Mouse (Mus musculus) limb, embryonic 12.5 days (tissue): ENCODE measurements around the gene Meioc. TPM values are rescaled to one million over a fixed set of nuclear protein-coding genes. Genes with fewer than 3 reads are reported as not detected.

Experiments used
- ATAC-seq: fragments of 200-750 bp; cut with Nextera tagmentation; 2 replicates; pipeline ENCODE4 v1.8.0; 2017; ENCODE audit warnings: low read depth, moderate TSS enrichment; ENCODE audit not compliant: insufficient number of reproducible peaks, insufficient read depth, low FRiP score, low TSS enrichment
- H3K27ac ChIP-seq: fragments of 300-500 bp; sonication (generic); 2 replicates; pipeline ENCODE4 v1.5.1; 2016; ENCODE audit warnings: mild to moderate bottlenecking, moderate library complexity
- H3K27me3 ChIP-seq: fragments of 300-500 bp; sonication (generic); 2 replicates; pipeline ENCODE4 v1.6.1; 2016; ENCODE audit warnings: mild to moderate bottlenecking, moderate library complexity
- H3K36me3 ChIP-seq: fragments of 300-500 bp; sonication (generic); 2 replicates; pipeline ENCODE4 v1.6.1; 2016; ENCODE audit warnings: mild to moderate bottlenecking, moderate library complexity
- H3K4me1 ChIP-seq: fragments of 300-500 bp; sonication (generic); replicated peaks from 2 replicates; pipeline ENCODE4 v1.6.1; 2016
- H3K4me2 ChIP-seq: fragments of 300-500 bp; sonication (generic); 2 replicates; pipeline ENCODE4 v1.6.1; 2016; ENCODE audit warnings: mild to moderate bottlenecking, moderate library complexity
- H3K4me3 ChIP-seq: fragments of 300-500 bp; sonication (generic); replicated peaks from 2 replicates; pipeline ENCODE4 v1.5.1; 2016; ENCODE audit warnings: mild to moderate bottlenecking
- H3K9ac ChIP-seq: fragments of 300-500 bp; sonication (generic); replicated peaks from 2 replicates; pipeline ENCODE4 v1.6.1; 2016; ENCODE audit warnings: mild to moderate bottlenecking, moderate library complexity
- H3K9me3 ChIP-seq: fragments of 300-500 bp; sonication (generic); 2 replicates; pipeline ENCODE4 v1.6.1; 2016; ENCODE audit warnings: mild to moderate bottlenecking, moderate library complexity
- WGBS: fragments of 180-500 bp; shearing (Covaris S2); methylation state at CpG from one replicate; pipeline ENCODE4 v1.1.7; 2016; 5-methylcytosine and 5-hydroxymethylcytosine counted together
- polyA plus RNA-seq: library from polyadenylated mRNA; unstranded; fragments of >200 nt; fragmentation: Nextera tagmentation; extraction: Ambion mirVana; gene quantifications from 2 replicates; pipeline ENCODE4 v1.2.1, GENCODE M21; 2016

Meioc gene
- polyA plus RNA-seq = 0.98 and 1.3 TPM in 2 replicates

GRCm38 (mm10) chr11:102663416-102663815, at the start of gene Meioc:
Gene Meioc (plus strand): TSS chr11:102663716.
- Histone ChIP-seq H3K4me3 (no peak within 1 kb of the TSS), H3K27ac (no peak within 1 kb of the TSS), H3K4me2 (no peak within 1 kb of the TSS), H3K4me1 (no peaks in the 10 kb centered on the region), H3K36me3 (no peaks in the 10 kb centered on the region), H3K27me3 (peaks cover 34% of the 10 kb centered on the region), H3K9ac (no peak within 1 kb of the TSS), H3K9me3 (peaks cover 14% of the 10 kb centered on the region)
- ATAC-seq = no peak
- WGBS = 72% methylated on average over 3 of the region's 3 CpGs

GRCm38 (mm10) chr11:102619449-102619848, 44.1 kb upstream of the Meioc start:
- Histone ChIP-seq H3K36me3 (peaks cover 5% of the 10 kb centered on the region; the same call in 1 of the 2 replicates), H3K9ac (no peak overlapping the region), H3K27ac (no peak overlapping the region), H3K4me1 (peaks cover 16% of the 10 kb centered on the region), H3K4me2 (no peak overlapping the region), H3K27me3 (no peaks in the 10 kb centered on the region), H3K9me3 (peaks cover 4% of the 10 kb centered on the region), H3K4me3 (no peak overlapping the region)
- 65% methylated on average over 2 of the region's 2 CpGs for WGBS
- no peak for ATAC-seq

- no peaks in the 10 kb centered on the region for H3K27me3 ChIP-seq
- H3K4me3 ChIP-seq = peak overlapping the region; percentile 19
- peak overlapping the region; percentile 50 for H3K4me2 ChIP-seq
- H3K27ac ChIP-seq = peak overlapping the region; percentile 96
- ATAC-seq = peak; percentile 95
- H3K9ac ChIP-seq = peak overlapping the region; percentile 3; the same call in 1 of the 2 replicates
- H3K9me3 ChIP-seq = peaks cover 4% of the 10 kb centered on the region
- WGBS = under 1% methylated on average over 17 of the region's 17 CpGs
- H3K4me1 ChIP-seq = peaks cover 51% of the 10 kb centered on the region
- H3K36me3 ChIP-seq = peaks cover 4% of the 10 kb centered on the region; the same call in 1 of the 2 replicates
Observed at GRCm38 (mm10) chr11:102623876-102624789, 39.4 kb upstream of the Meioc start.

- 0 out of 2 replicates have a peak overlapping the region, but pooled peaks have one; percentile 27 for H3K9ac ChIP-seq
- peak; percentile 8; the same call in 1 of the 2 replicates for ATAC-seq
- H3K4me2 ChIP-seq = peak overlapping the region; percentile 50
- 24% methylated on average over 14 of the region's 14 CpGs for WGBS
- no peaks in the 10 kb centered on the region for H3K36me3 ChIP-seq
- peaks cover 59% of the 10 kb centered on the region for H3K4me1 ChIP-seq
- H3K27ac ChIP-seq = peak overlapping the region; percentile 96
- H3K4me3 ChIP-seq = no peak overlapping the region
- H3K27me3 ChIP-seq = no peaks in the 10 kb centered on the region
- no peaks in the 10 kb centered on the region for H3K9me3 ChIP-seq
Observed at GRCm38 (mm10) chr11:102624888-102625407, 38.6 kb upstream of the Meioc start.

GRCm38 (mm10) chr11:102627171-102627931, 36.2 kb upstream of the Meioc start:
- H3K4me2 ChIP-seq = no peak overlapping the region
- H3K4me1 ChIP-seq = peaks cover 80% of the 10 kb centered on the region
- no peak overlapping the region for H3K9ac ChIP-seq
- no peak overlapping the region for H3K4me3 ChIP-seq
- 82% methylated on average over 9 of the region's 9 CpGs for WGBS
- ATAC-seq = no peak
- no peaks in the 10 kb centered on the region for H3K36me3 ChIP-seq
- H3K27me3 ChIP-seq = no peaks in the 10 kb centered on the region
- no peaks in the 10 kb centered on the region for H3K9me3 ChIP-seq
- H3K27ac ChIP-seq = peak overlapping the region; percentile 41; the same call in 1 of the 2 replicates

GRCm38 (mm10) chr11:102628529-102628928, 35.0 kb upstream of the Meioc start:
- ATAC-seq = no peak
- 71% methylated on average over 9 of the region's 9 CpGs for WGBS
- 0 out of 2 replicates have a peak overlapping the region, but pooled peaks have one; percentile 53 for H3K27ac ChIP-seq

GRCm38 (mm10) chr11:102629375-102629774, 34.1 kb upstream of the Meioc start:
- no peak for ATAC-seq
- no peak overlapping the region for H3K4me3 ChIP-seq
- no peak overlapping the region for H3K27ac ChIP-seq
- no peak overlapping the region for H3K9ac ChIP-seq
- WGBS = 58% methylated on average over 8 of the region's 8 CpGs
- no peaks in the 10 kb centered on the region for H3K9me3 ChIP-seq
- H3K27me3 ChIP-seq = no peaks in the 10 kb centered on the region
- H3K4me1 ChIP-seq = peaks cover 83% of the 10 kb centered on the region
- H3K4me2 ChIP-seq = no peak overlapping the region
- no peaks in the 10 kb centered on the region for H3K36me3 ChIP-seq

More at GRCm38 (mm10) chr11:102628529-102628928, 35.0 kb upstream of the Meioc start:
- no peak overlapping the region for H3K9ac ChIP-seq
- no peaks in the 10 kb centered on the region for H3K27me3 ChIP-seq
- no peak overlapping the region for H3K4me2 ChIP-seq
- H3K9me3 ChIP-seq = no peaks in the 10 kb centered on the region
- H3K4me1 ChIP-seq = peaks cover 88% of the 10 kb centered on the region
- H3K4me3 ChIP-seq = no peak overlapping the region
- no peaks in the 10 kb centered on the region for H3K36me3 ChIP-seq

GRCm38 (mm10) chr11:102630731-102631130, 32.8 kb upstream of the Meioc start:
- no peaks in the 10 kb centered on the region for H3K9me3 ChIP-seq
- no peaks in the 10 kb centered on the region for H3K27me3 ChIP-seq
- H3K27ac ChIP-seq = peak overlapping the region; percentile 83
- H3K4me1 ChIP-seq = peaks cover 70% of the 10 kb centered on the region
- ATAC-seq = peak; percentile 32; the same call in 1 of the 2 replicates
- no peak overlapping the region for H3K4me3 ChIP-seq
- no peaks in the 10 kb centered on the region for H3K36me3 ChIP-seq
- 17% methylated on average over 7 of the region's 7 CpGs for WGBS
- H3K4me2 ChIP-seq = peak overlapping the region; percentile 35
- 0 out of 2 replicates have a peak overlapping the region, but pooled peaks have one; percentile 40 for H3K9ac ChIP-seq

- 23% methylated on average over 5 of the region's 5 CpGs for WGBS
- Histone ChIP-seq H3K27ac (peak overlapping the region; percentile 83), H3K27me3 (no peaks in the 10 kb centered on the region), H3K9me3 (no peaks in the 10 kb centered on the region), H3K36me3 (no peaks in the 10 kb centered on the region), H3K4me1 (peaks cover 70% of the 10 kb centered on the region), H3K4me2 (peak overlapping the region; percentile 35), H3K4me3 (no peak overlapping the region), H3K9ac (peak overlapping the region; percentile 40; the same call in 1 of the 2 replicates)
- ATAC-seq = peak; percentile 43; the same call in 1 of the 2 replicates
Observed at GRCm38 (mm10) chr11:102631203-102631602, 32.3 kb upstream of the Meioc start.

- H3K4me3 ChIP-seq = peak overlapping the region; percentile 15
- H3K4me2 ChIP-seq = peak overlapping the region; percentile 46
- 6% methylated on average over 10 of the region's 13 CpGs for WGBS
Observed at GRCm38 (mm10) chr11:102632725-102633124, 30.8 kb upstream of the Meioc start.

More at GRCm38 (mm10) chr11:102632725-102633124, 30.8 kb upstream of the Meioc start:
- no peaks in the 10 kb centered on the region for H3K36me3 ChIP-seq
- H3K9ac ChIP-seq = peak overlapping the region; percentile 23; the same call in 1 of the 2 replicates
- ATAC-seq = no peak
- peak overlapping the region; percentile 84 for H3K27ac ChIP-seq
- peaks cover 67% of the 10 kb centered on the region for H3K4me1 ChIP-seq
- no peaks in the 10 kb centered on the region for H3K27me3 ChIP-seq
- no peaks in the 10 kb centered on the region for H3K9me3 ChIP-seq
